Mouse (Mus musculus): ENCODE measurements around the gene Ctc1. TPM values are rescaled to one million over a fixed set of nuclear protein-coding genes. Genes with fewer than 3 reads are reported as not detected.
A peak's percentile ranks its signal among the peaks of the same experiment; 100 is the strongest.

The Ctc1 gene
- polyA plus RNA-seq, 1 experiment from 2014 or later = 103 TPM

DNA sequence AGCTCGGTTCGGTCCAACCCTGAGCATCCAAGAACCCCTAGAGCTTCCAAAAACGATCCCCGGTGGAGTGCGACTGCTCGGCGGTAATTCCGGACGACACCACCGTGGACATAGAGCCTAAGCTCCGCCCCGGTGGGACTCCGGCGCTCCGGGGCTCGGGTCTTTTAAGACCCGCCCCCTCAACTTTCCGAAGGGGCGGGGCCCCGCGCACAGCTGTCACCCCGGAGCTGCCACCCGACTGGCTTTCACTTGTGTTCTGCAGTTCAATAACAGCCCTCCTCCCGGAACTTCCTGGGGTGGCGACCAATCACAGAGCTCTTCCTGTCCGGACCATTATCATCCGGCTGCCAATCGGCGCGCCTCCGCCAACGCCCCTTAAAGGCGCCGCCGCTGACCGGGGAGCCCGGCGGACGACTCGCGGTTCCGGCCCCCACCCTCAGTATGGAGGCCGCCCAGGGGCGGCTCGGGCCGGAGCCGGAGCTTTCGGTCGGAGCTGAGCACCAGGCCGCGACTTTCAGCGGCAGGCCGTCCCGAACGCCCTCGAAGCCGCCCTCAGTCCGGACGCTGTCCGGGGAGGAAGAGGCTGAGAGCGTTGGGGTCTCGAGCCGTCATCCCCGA, 43.8 kb downstream of the Ctc1 start, which contains the start of gene Borcs6:
Gene Borcs6, plus strand, starts transcription at position 361 of the 618 bp plus-strand sequence.
- H3K27me3 ChIP-seq (ENCODE audit: low read depth, poor library complexity, severe bottlenecking) = 0 out of 2 replicates have a peak, but pooled peaks cover 5% of the 10 kb centered on the region
- WGBS = under 1% methylated on average over 64 of the region's 64 CpGs
- peaks cover under 1% of the 10 kb centered on the region for H3K36me3 ChIP-seq
- peak; percentile 94 for DNase-seq (ENCODE audit: low spot score)
- H3K9me3 ChIP-seq (replicated peaks) = no peaks in the 10 kb centered on the region
- H3K4me1 ChIP-seq = peaks cover 39% of the 10 kb centered on the region
- H3K27ac ChIP-seq = peak within 1 kb of the TSS; percentile 89
- H3K4me3 ChIP-seq = peak within 1 kb of the TSS; percentile 80

GRCm38 (mm10) chr11:69059975-69060411, 44.3 kb downstream of the Ctc1 start:
- Histone ChIP-seq H3K4me1 (peaks cover 44% of the 10 kb centered on the region), H3K36me3 (no peaks in the 10 kb centered on the region), H3K27ac (peak overlapping the region; percentile 89), H3K4me3 (peak overlapping the region; percentile 80), H3K27me3 (ENCODE audit: low read depth, poor library complexity, severe bottlenecking) (0 out of 2 replicates have a peak, but pooled peaks cover 5% of the 10 kb centered on the region), H3K9me3 (replicated peaks) (no peaks in the 10 kb centered on the region)
- WGBS = under 1% methylated on average over 47 of the region's 49 CpGs
- DNase-seq (ENCODE audit: low spot score) = no peak

DNA sequence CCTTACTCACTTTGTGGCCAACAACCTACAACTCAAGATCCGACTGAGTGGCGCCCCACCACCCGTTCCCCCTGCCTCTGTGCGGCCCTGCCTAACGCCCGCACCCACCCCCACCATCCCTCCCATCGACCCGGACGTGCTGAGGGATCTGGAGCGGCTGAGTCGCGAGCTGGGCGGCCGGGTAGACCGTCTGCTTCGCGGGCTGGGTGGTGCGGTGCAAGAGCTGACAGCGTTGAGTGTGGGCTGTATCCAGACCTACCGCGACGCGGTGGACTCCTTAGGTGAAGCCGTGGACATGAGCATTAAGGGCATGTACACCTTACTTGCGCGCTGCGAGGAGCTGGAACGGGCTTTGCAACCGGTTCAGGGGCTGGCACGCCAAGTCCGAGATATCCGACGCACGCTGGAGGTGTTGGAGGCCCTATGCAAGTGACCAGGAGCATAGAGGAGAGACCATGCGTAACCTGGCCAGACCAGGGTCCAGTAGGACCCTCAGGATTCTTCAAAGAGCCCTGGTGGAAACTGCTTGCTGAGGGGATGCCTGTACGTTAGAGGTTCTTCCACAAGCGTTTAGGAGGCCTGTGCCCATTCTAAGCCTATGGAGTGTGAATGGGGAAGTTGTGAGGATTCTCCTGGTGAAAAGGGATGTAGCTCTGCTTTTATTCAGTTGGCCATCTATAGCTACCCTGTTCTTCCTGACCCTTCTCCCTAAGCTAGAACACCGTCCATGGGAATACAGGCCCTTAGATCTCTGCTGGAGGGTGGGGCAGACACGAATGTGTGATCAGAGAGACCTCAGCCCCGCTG, 44.9 kb downstream of the Ctc1 start:
- WGBS = under 1% methylated on average over 40 of the region's 40 CpGs
- H3K4me3 ChIP-seq = peak overlapping the region; percentile 80
- H3K36me3 ChIP-seq = no peaks in the 10 kb centered on the region
- no peaks in the 10 kb centered on the region for H3K9me3 ChIP-seq (replicated peaks)
- H3K27me3 ChIP-seq (ENCODE audit: low read depth, poor library complexity, severe bottlenecking) = 0 out of 2 replicates have a peak, but pooled peaks cover 5% of the 10 kb centered on the region
- DNase-seq (ENCODE audit: low spot score) = peak; percentile 66
- peak overlapping the region; percentile 89 for H3K27ac ChIP-seq
- H3K4me1 ChIP-seq = peaks cover 46% of the 10 kb centered on the region

DNA sequence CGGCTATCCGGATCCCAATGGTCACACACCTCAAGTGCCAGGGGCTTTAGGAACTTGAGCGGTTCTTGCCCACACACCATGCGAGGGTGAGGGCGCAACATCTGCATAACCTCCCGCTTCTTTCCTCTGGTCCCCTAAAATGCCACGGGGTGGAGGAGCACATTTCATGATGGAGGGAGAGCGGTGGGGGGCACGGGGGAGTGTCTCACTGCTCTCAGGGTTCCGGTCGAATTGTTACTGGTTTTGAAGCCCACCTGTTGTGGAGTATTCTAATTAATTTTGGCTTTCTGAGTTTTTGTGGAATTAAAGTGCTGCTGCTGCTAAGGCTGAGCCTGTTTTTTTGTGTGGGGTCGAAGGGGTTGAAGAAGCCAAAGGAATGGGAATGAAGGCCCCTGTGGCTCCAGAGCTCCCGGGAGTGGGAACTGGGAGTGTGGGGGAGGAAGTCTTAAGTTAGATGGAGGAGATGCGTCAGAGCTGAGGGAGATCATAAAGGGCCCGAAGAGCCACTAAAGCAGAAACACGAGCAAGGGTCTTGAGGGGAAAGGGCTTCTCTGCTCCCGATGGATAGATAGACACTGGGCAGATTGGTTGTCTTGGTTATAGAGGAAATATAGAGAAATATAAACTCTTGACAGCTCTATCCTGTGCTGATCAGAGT, 45.7 kb downstream of the Ctc1 start:
- Histone ChIP-seq H3K4me1 (peaks cover 54% of the 10 kb centered on the region), H3K9me3 (replicated peaks) (no peaks in the 10 kb centered on the region), H3K36me3 (no peaks in the 10 kb centered on the region), H3K27ac (no peak overlapping the region), H3K27me3 (ENCODE audit: low read depth, poor library complexity, severe bottlenecking) (0 out of 2 replicates have a peak, but pooled peaks cover 5% of the 10 kb centered on the region), H3K4me3 (peak overlapping the region; percentile 80)
- DNase-seq (ENCODE audit: low spot score) = peak; percentile 50
- WGBS = 6% methylated on average over 17 of the region's 17 CpGs

- Histone ChIP-seq H3K27me3 (ENCODE audit: low read depth, poor library complexity, severe bottlenecking) (0 out of 2 replicates have a peak, but pooled peaks cover 5% of the 10 kb centered on the region), H3K4me3 (peak overlapping the region; percentile 81), H3K9me3 (replicated peaks) (no peaks in the 10 kb centered on the region), H3K4me1 (peaks cover 61% of the 10 kb centered on the region), H3K36me3 (no peaks in the 10 kb centered on the region), H3K27ac (no peak overlapping the region)
- WGBS = under 1% methylated on average over 17 of the region's 17 CpGs
- DNase-seq (ENCODE audit: low spot score) = peak; percentile 74
Measured at GRCm38 (mm10) chr11:69062194-69062760, 46.6 kb downstream of the Ctc1 start.

DNA sequence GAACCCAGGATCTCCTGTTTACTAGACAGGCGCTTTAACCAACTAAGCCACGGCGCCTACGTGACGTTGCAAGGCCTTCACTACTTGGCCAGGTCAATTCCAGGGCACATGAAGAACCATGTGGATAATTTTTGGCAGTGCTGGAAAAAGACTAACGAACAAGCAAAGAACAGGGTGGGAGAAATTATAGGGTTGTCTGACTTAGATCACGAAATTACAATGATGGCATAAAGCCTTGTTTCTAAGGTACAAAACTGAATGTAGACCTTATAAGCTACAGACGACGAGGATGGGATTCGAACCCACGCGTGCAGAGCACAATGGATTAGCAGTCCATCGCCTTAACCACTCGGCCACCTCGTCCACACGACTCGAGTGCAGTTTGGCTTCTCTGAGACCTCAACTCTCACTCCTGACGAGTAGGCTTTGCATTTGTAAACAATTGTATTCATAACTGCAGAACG, 47.1 kb downstream of the Ctc1 start:
- peak overlapping the region; percentile 81 for H3K4me3 ChIP-seq
- H3K4me1 ChIP-seq = peaks cover 61% of the 10 kb centered on the region
- no peaks in the 10 kb centered on the region for H3K36me3 ChIP-seq
- under 1% methylated on average over 19 of the region's 19 CpGs for WGBS
- peak; percentile 96 for DNase-seq (ENCODE audit: low spot score)
- peak overlapping the region; percentile 75 for H3K27ac ChIP-seq
- H3K9me3 ChIP-seq (replicated peaks) = no peaks in the 10 kb centered on the region
- 0 out of 2 replicates have a peak, but pooled peaks cover 5% of the 10 kb centered on the region for H3K27me3 ChIP-seq (ENCODE audit: low read depth, poor library complexity, severe bottlenecking)

DNA sequence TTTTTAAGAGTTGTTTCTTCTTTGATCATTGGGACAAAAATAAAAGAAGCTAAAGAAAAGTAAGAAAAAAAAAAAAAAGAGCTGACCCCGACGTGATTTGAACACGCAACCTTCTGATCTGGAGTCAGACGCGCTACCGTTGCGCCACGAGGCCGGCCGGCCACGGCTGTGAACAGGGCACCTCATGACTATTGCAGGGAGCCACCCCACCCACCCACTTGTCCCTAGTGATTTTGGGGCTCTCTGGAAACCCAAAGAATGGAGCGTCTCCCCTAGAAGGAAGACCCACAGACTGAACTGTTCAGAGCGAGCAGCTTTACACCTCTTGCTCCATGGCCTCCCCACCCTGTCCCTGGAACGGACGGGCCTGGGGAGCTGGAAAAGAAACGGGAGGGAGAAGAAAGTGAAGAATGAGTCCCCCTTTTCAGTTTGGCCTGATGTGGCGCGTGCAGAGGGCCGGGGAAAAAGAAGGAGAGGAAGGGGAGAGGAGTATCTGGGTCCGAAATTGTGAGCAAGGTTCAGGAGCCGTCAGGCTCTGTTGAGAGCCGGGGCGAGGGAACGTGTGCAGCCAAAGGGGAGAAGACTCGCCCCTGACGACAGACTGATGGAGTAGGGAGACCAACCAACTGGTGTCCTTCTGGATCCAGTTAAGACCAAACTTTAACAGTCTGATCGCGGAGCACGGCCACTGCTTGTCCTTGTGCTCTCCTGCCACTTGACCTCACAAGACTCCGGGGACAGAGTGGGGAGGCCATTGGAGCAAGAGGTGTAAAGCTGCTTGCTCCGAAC, 47.9 kb downstream of the Ctc1 start:
- H3K4me1 ChIP-seq = peaks cover 57% of the 10 kb centered on the region
- 0% methylated on average over 31 of the region's 31 CpGs for WGBS

GRCm38 (mm10) chr11:69064259-69065133, 48.8 kb downstream of the Ctc1 start:
- peaks cover 53% of the 10 kb centered on the region for H3K4me1 ChIP-seq
- no peak for DNase-seq (ENCODE audit: low spot score)
- H3K27me3 ChIP-seq (ENCODE audit: low read depth, poor library complexity, severe bottlenecking) = 0 out of 2 replicates have a peak, but pooled peaks cover 5% of the 10 kb centered on the region
- H3K36me3 ChIP-seq = no peaks in the 10 kb centered on the region
- no peaks in the 10 kb centered on the region for H3K9me3 ChIP-seq (replicated peaks)
- H3K4me3 ChIP-seq = peak overlapping the region; percentile 81
- WGBS = 46% methylated on average over 9 of the region's 9 CpGs
- peak overlapping the region; percentile 82; the same call in 1 of the 2 replicates for H3K27ac ChIP-seq

More for the DNA sequence above, 47.9 kb downstream of the Ctc1 start:
- peak; percentile 96 for DNase-seq (ENCODE audit: low spot score)
- H3K36me3 ChIP-seq = no peaks in the 10 kb centered on the region
- peak overlapping the region; percentile 82 for H3K27ac ChIP-seq
- 0 out of 2 replicates have a peak, but pooled peaks cover 5% of the 10 kb centered on the region for H3K27me3 ChIP-seq (ENCODE audit: low read depth, poor library complexity, severe bottlenecking)
- H3K4me3 ChIP-seq = peak overlapping the region; percentile 81
- H3K9me3 ChIP-seq (replicated peaks) = no peaks in the 10 kb centered on the region

DNA sequence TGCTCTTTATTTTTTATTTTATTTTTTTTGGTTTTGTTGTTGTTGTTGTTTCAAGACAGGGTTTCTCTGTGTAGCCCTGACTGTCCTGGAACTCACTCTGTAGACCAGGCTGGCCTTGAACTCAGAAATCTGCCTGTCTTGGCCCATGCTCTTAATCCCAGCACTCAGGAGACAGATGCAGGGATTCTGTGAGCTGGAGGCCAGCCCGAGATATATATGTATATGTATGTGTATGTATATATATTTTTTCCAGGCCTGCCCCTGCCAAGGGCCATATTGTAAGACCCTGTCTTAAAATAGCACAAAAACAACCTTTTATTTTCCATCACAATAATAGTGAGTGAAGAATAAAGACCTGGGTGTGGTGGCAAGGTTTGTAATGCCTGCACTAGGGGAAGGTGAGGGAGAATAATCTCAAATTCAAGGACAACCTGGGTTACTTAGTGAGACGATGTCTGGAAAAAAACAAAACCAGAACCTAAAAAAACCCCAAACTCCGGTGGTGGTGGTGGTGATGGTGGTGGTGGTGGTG, 49.7 kb downstream of the Ctc1 start:
- Histone ChIP-seq H3K27ac (no peak overlapping the region), H3K9me3 (replicated peaks) (no peaks in the 10 kb centered on the region), H3K27me3 (ENCODE audit: low read depth, poor library complexity, severe bottlenecking) (0 out of 2 replicates have a peak, but pooled peaks cover 5% of the 10 kb centered on the region), H3K36me3 (no peaks in the 10 kb centered on the region), H3K4me3 (no peak overlapping the region), H3K4me1 (peaks cover 51% of the 10 kb centered on the region)
- 51% methylated on average over 3 of the region's 3 CpGs for WGBS
- DNase-seq (ENCODE audit: low spot score) = no peak

- Histone ChIP-seq H3K27ac (peak overlapping the region; percentile 12), H3K4me1 (peaks cover 47% of the 10 kb centered on the region)
Measured at GRCm38 (mm10) chr11:69066163-69066861, 50.6 kb downstream of the Ctc1 start.

More at GRCm38 (mm10) chr11:69066163-69066861, 50.6 kb downstream of the Ctc1 start:
- H3K4me3 ChIP-seq = peak overlapping the region; percentile 54
- peak; percentile 58 for DNase-seq (ENCODE audit: low spot score)
- no peaks in the 10 kb centered on the region for H3K36me3 ChIP-seq
- under 1% methylated on average over 28 of the region's 29 CpGs for WGBS
- H3K27me3 ChIP-seq (ENCODE audit: low read depth, poor library complexity, severe bottlenecking) = 0 out of 2 replicates have a peak, but pooled peaks cover 3% of the 10 kb centered on the region
- no peaks in the 10 kb centered on the region for H3K9me3 ChIP-seq (replicated peaks)
